Mouse (Mus musculus) erythroblast, embryonic 14.5 days (primary cell): ENCODE results near the gene Hpd.

ENCODE experiments used
- GATA1 ChIP-seq: IDR thresholded peaks from 2 replicates; pipeline ENCODE4 v1.6.1; 2012; ENCODE audit warnings: low read length, inconsistent platforms, mixed read lengths
- TAL1 ChIP-seq: IDR thresholded peaks from 3 replicates; pipeline ENCODE4 v1.6.1; 2012; ENCODE audit warnings: low read length, inconsistent platforms, mixed read lengths

DNA sequence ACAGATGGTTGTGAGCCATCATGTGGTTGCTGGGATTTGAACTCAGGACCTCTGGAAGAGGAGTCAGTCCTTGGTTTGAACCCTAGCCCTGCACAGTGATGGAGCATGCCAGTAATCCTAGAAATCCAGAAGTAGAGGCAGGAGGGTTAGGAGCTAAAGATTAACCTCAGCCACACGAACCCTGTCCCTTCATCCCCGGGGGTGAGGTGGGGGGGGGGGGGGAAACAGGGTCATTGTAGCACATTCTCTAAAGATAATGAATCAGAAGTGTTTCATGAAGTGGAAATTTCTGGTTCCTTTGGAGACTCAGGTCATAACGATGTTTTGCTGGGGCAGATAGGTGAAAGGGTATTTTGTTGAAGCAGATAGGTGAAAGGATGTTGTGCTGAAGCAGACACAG, 8.4 kb upstream of the Hpd start:
- TF ChIP-seq TAL1 (no peak), GATA1 (no peak)
